Mouse (Mus musculus) G1E (cell line): ENCODE results near the gene Lrrc1.
"Not testable (repeated sequence)": the region's sequence is repeated elsewhere in the genome, so short reads cannot be mapped to it uniquely, and the experiment has no call there.

Source experiments
- CTCF ChIP-seq: IDR thresholded peaks from 2 replicates; pipeline ENCODE4 v1.5.1; 2012; ENCODE audit warnings: low read depth, low read length, inconsistent platforms, mixed read lengths
- GATA1 ChIP-seq: IDR thresholded peaks from 2 replicates; pipeline ENCODE4 v1.6.1; 2012; ENCODE audit warnings: borderline replicate concordance, low read length, inconsistent platforms, mixed read lengths
- TAL1 ChIP-seq: conservative IDR thresholded peaks from 2 replicates; pipeline ENCODE4 v1.6.1; 2012; ENCODE audit warnings: low read depth, low read length, inconsistent platforms, mixed read lengths

GRCm38 (mm10) chr9:77574996-77575395, 30.3 kb upstream of the Lrrc1 start:
- not testable (repeated sequence) for TF ChIP-seq CTCF, TAL1, GATA1
